Comparison of ENCODE assay signal across 14 mouse cellular contexts in the genomic region with DNA sequence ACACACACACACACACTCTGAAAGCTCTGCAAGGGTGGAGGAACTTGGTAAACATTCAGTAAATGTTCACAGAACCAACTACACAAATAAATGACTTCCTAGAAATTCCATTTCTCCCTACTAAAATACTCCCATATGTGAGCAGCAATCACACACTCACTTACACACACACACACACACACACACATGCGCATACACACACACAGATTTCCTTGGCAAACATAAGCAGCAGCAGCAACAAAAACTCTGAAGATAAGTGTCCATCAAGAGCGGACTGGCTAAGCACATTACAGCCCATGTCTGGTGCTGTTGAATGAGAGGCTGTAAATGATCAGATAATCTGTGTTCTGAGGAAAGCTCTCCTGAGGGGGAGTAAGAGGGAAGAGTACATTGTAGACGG. TPM values are rescaled to one million over a fixed set of nuclear protein-coding genes. Genes with fewer than 3 reads are reported as not detected.
"Had no signal": no experiment of that assay in that cellular context is flagged by ENCODE, and none has a peak within 500 bp of the region (broad histone marks: within the 10 kb centered on the region; RNA-seq: fewer than 3 reads in every experiment).

No protein-coding gene starts in this region.

- H3K9ac ChIP-seq: liver, embryonic 15.5 days; midbrain, embryonic 15.5 days; neural tube, embryonic 12.5 days had no signal

- DNase-seq: kidney, adult 18-20 months; lung, adult 2 months; right cerebral cortex, postnatal 4 days; spleen, adult 18-20 months; thymus, adult 18-20 months; thymus, postnatal 14 days had no signal

- H3K9me3 ChIP-seq: liver, embryonic 15.5 days; megakaryocyte, embryonic 14.5 days; midbrain, embryonic 15.5 days; neural tube, embryonic 12.5 days had no signal

- H3K4me3 ChIP-seq: layer of hippocampus, adult 2 months; liver, embryonic 15.5 days; megakaryocyte, embryonic 14.5 days; midbrain, embryonic 15.5 days; neural tube, embryonic 12.5 days had no signal

- H3K4me1 ChIP-seq: liver, embryonic 15.5 days had no signal

- H3K36me3 ChIP-seq: liver, embryonic 15.5 days; midbrain, embryonic 15.5 days had no signal

- H3K27ac ChIP-seq: layer of hippocampus, adult 2 months; liver, embryonic 15.5 days; macrophage; midbrain, embryonic 15.5 days; neural tube, embryonic 12.5 days had no signal

- H3K4me2 ChIP-seq: liver, embryonic 11.5 days; liver, embryonic 15.5 days; midbrain, embryonic 11.5 days; midbrain, embryonic 15.5 days; neural tube, embryonic 12.5 days had no signal

- ATAC-seq: midbrain, embryonic 15.5 days had no signal

RNA-seq across cellular contexts. Expression of a gene that starts 57.9 kb away (rescaled TPM):
- polyA plus RNA-seq: macrophage had no signal
